Mouse (Mus musculus): ENCODE measurements around the gene Oas1g.
"Not testable (repeated sequence)": the region's sequence is repeated elsewhere in the genome, so short reads cannot be mapped to it uniquely, and the experiment has no call there.

DNA sequence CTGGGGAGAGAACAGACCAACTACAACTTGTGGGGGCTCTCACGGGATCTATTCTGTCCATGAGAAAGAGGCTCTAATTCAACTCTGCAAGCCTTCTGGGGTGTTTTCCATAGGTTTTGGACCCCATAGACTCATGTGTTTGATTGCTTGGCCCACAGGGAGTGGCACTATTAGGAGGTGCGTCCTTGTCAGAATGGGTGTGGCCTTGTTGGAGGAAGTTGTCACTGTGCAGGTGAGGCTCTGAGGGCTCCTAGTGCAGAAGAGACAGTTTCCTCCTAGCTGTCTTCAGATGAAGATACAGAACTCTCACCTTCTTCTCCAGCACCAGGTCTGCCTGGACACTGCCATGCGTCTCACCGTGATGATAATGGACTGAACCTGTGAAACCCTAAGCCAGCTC lies 37.1 kb upstream of the Oas1g start:
- not testable (repeated sequence) for TF ChIP-seq POLR2A (IDR thresholded peaks at IDR 0.05; ENCODE audit: low read depth, low read length); CTCF (IDR thresholded peaks at IDR 0.05; ENCODE audit: extremely low read depth, insufficient read length, insufficient replicate concordance, low read depth, low read length)

Data from small intestine, adult 2 months (tissue).